Mouse (Mus musculus) embryonic fibroblast, embryonic 13.5 days (primary cell): Measurements from ENCODE around the gene Ap3m1.

Source experiments
- CTCF ChIP-seq: IDR thresholded peaks from 2 replicates; pipeline ENCODE4 v1.5.1; 2011; ENCODE audit warnings: mild to moderate bottlenecking, control low read depth, low read length, moderate library complexity, borderline replicate concordance; ENCODE audit not compliant: insufficient read depth
- POLR2A ChIP-seq: IDR thresholded peaks from 2 replicates; pipeline ENCODE4 v1.6.1; 2011; ENCODE audit warnings: low read depth, mild to moderate bottlenecking, control low read depth, low read length, moderate library complexity

DNA sequence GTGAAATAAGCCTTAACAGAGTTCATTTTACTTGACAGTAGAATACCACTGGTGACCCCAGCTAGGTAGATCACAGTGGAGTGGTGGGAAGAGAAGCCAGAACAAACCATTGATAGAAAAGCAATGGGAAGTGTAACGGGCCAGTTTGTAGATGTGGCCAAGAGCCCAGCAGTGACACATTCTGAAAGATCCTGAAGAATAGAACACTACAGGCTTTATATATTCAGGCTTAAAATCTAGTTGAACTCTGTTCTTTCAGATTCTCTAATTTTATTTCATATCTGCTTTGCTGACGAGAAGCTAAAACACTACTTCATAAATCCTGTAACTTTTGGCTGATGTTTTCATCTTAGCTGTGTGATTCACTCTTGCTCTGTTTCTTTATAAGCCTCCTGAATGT, 48.6 kb upstream of the Ap3m1 start:
- no peak for TF ChIP-seq CTCF
- no peak for TF ChIP-seq POLR2A
